Mouse (Mus musculus): ENCODE data around the gene Dcaf11.

Dcaf11 gene

DNA sequence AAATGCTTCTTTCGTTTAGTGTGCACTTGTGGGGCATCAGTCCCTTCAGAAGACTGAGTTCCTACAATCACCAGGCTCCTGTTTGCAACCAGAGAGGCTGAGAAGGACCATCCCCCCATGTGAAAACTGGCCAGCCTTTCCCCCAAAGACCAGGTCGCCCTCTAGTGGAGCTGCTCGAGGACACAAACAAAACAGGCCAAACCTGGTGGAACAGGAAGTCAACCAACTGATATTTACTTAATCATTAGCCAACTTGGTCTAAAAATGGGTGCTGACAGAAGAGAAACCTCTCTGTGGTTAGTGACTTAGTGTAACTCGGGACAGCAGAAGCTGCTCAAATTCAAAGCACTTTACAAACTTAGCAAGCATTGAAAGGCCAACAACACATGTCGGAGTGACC, 2.8 kb upstream of the Dcaf11 start:
- DNase-seq (ENCODE audit: low read depth, low spot score), result peak; percentile 83

DNA sequence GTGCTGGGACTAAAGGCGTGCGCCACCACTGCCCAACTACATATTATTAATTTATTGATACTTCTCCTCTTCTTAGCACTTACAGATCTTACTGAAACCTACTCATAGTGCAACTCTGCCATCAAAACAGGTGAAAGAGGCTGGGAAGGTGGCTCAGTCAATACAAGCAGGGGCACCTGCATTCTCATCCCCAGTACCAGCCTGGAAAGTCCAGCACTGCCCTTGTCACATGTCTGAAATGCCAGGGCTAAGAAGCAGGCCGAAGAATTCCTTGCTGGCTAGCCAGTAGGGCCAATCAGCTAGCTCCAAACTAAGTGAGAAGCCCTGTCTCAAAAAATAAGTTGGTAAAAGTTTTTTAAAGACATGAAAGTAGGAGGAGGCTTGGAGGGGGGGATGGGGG, 2.2 kb upstream of the Dcaf11 start:
- no peak for DNase-seq (ENCODE audit: low read depth, low spot score)

DNA sequence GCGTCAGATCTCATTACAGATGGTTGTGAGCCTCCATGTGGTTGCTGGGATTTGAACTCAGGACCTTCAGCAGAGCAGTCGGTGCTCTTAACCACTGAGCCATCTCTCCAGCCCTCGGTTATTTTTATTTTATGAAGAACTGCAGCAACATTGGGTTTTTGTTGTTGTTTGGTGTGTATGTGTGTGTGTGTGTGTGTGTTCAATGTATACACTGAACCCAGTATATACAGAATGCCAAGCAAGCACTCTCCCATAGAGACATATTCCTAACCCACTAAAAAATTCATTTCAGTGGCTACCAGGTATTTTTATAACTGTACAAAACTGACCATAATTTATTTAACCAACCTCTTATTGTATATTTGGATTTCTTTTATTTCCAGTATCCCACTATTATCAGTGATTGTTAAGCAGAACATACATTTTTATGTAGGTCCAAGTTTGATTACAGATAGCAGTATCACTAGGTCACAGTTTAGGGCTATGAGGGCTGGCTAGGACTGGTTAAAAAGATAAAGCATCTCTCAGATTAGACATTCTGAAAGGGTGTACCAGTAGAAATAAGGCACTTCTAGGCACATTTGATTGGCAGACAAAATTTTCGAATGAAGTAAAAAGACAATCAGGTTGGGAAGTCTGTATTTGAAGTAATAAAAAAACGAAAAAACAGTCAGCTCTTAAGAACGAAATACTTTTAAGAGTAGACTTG, 912 bp upstream of the Dcaf11 start:
- DNase-seq (ENCODE audit: low read depth, low spot score), result no peak

DNA sequence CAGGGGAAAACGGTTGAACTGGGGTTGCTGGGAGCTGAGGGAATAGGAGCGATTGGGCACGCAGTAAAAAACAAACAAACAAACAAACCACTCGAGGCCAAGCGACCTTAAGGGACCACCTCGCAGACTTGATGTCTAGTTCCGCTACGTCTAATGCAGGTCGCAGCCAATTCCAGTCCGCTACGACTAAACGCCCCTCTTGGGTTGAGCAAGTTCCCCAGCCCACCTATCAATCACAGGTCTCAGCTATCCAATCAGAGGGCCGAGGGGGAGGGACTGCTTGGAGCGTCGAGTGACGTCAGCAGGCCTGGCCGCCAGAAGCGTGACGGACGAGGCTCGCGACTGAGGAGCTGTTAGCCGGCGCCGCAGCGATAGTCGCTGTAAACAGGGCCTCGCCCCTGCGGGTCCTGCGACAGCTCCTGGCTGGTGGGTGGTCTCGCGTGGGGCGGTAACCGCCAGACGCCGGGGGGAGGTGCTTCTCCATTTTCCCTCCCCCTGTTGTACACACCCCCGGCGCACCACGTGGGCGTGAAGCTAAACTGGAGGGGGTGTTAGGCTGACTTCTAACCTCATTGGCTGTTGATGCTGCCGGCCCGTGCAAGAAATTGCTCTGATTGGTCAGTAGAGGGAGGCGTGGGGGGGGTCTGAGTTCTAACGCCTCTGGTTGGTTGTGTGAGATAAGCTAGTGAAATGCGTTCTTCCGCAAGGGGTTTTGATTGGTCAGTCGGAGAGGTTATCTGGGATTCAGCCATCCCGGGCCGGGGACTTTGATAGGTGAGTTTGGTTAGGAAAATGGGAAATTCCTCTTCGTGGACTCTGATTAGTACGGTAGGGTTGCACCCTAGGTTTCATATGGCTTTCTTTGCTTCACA, 632 bp downstream of the Dcaf11 start, which contains the start of gene A730061H03Rik:
A730061H03Rik (minus strand) TSS at position 205 of the 872 bp plus-strand sequence.
- DNase-seq (ENCODE audit: low read depth, low spot score), result peak; percentile 99

DNA sequence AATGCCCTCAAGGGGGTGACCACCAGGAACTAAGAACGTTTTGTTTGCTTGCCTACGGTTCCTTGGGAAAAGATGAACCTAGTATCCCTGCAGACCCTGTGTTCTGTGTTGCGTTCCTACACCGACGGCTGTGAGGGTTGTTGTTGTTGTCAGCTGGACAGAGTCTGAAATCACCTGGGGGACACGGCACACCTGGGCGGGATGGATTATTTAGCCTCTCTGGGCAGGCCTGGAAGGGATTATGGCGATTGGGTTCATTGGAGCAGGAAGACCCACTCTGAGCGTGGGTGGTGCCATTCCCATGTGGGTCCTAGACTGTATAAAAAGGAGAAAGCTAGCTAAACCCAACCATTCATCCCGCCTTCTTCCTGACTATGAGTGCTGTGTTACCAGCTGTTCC, 2.1 kb downstream of the Dcaf11 start:
- no peak for DNase-seq (ENCODE audit: low read depth, low spot score)

DNA sequence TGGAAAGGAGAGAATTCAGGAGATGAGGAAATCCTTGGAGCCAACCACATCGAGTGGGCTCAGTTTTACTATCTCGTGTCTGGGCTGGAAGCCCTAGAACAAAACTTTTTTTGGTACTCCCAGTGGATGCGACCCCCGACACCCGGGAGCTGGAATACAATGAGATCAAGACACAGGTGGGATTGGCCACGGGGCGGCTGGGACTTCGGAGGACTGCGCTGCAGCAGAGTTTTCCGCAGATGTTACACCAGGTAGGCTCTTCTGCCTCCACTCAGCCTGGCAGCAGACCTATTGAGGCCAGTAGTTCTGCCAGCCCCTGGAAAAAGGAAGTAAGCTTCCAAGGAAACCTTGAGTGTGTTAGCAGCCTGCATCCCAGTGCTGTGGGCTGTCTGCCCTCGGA, 3.4 kb downstream of the Dcaf11 start:
- no peak for DNase-seq (ENCODE audit: low read depth, low spot score)

DNA sequence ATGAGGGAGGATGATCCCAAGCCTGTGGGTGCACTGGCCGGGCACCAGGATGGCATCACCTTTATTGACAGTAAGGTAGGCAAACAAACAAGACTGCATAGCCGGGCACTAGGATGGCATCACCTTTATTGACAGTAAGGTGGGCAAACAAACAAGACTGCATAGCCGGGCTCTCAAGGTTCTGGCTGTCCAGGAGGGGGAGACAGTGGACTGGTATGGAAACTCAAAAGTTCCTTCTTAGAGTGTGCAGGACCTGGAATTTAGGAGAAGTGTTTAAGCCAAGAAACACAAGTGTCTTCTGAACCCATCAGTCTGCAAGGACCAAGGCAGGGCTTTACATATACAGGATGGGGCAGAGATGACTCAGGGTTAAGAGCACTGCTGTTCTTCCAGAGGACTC, 5.9 kb downstream of the Dcaf11 start:
- DNase-seq (ENCODE audit: low read depth, low spot score), result no peak

DNA sequence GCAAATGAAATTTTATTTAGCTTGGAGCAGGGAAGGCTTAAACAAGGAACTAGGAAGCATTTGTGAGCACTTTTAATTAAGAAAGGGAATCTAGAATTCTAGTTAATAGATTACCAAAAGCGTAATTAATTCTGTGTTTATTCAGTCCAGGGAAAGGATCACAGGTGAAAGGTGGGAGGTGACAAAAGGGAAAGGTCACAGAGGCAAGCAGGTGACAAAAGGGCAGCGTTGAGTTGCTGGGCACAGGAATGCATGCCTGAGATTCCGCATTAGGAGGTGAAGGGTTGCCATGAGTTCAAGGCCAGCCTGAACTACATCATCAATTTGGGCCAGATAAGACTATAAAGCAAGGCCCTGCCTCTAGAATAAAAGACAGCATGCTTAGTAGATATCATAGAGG, 7.7 kb downstream of the Dcaf11 start:
- DNase-seq (ENCODE audit: low read depth, low spot score), result no peak

DNA sequence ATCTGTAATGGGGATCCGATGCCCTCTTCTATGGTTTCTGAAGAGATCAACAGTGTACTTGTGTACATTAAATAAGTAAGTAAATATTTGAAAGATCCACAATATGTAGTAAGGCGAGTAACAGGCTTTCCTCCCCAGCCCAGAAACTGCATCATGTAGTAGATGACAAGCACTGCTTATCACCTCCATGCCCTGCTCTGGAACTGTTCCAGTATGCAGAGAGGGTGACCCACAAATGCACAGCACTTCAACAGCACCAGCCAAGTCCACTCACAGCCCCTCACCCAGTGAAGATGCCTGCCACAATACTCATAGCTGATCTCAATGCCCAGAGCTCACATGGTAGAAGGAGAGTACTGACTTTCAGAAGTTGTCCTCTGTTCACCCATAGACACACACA, 10.8 kb downstream of the Dcaf11 start:
- no peak for DNase-seq (ENCODE audit: low read depth, low spot score)

DNA sequence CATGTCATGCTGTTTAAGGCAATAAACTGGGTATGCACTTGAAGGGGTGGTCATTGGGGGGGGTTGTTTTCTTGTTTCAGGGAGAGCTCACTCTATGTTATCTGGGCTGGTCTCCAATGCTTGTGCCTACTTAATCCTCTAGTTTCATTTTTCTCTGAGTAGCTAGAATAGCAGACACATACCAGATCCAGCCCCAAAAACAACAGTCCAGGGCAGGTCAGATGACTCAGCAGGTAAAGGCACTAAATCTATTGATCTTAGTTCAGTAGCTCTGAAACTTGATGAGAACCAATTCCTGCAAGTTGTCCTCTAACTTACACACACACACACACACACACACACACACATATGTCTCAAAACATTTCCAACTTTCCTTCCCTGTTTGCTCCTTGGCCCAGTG, 12.0 kb downstream of the Dcaf11 start:
- no peak for DNase-seq (ENCODE audit: low read depth, low spot score)

DNA sequence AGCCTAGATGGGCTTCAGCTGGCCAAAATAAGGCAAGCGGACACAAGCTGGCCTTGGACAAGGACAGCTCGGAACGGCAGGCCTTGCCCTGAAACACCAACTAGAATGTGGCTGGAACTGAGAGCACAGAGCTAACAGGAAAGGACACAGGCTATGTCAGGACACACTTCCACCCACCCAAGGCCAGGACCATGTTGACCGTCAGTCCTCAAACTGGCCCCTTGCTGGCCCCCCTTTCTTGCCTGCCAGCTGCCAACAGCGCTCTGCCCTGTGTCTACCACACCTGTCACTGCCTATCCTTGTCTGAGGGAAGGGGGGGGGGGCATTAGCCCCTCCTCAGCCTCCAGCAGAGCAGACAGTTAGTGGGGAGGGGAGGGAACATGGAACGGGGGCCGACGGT, 15.5 kb downstream of the Dcaf11 start, which contains the start of gene Fitm1:
Fitm1 (plus strand) TSS at position 316 of the 400 bp plus-strand sequence.
- no peak for DNase-seq (ENCODE audit: low read depth, low spot score)

DNA sequence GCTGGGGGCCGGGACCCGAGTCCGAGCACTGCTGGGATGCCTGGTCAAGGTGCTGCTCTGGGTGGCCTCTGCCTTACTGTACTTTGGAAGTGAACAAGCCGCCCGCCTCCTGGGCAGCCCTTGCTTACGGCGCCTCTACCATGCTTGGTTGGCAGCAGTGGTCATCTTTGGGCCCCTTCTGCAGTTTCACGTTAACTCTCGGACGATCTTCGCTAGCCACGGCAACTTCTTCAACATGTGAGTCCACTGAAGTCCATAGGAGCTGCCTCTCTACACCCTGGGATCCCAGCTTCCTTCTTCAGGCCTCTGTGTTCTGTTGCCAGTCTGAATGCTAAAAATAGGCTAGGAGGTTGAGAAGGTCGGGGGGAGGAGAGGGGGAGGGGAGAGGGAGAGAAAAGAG, 15.9 kb downstream of the Dcaf11 start:
- DNase-seq (ENCODE audit: low read depth, low spot score), result no peak

DNA sequence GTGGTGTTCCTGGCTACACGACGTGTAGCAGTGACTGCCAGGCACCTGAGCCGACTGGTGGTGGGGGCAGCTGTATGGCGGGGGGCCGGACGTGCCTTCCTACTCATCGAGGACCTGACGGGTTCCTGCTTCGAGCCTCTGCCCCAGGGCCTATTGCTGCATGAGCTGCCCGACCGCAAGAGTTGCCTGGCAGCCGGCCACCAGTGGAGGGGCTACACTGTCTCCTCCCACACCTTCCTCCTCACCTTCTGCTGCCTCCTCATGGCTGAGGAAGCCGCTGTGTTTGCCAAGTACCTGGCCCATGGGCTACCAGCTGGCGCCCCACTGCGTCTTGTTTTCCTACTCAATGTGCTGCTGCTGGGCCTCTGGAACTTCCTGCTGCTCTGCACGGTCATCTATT, 16.6 kb downstream of the Dcaf11 start:
- peak; percentile 34 for DNase-seq (ENCODE audit: low read depth, low spot score)

DNA sequence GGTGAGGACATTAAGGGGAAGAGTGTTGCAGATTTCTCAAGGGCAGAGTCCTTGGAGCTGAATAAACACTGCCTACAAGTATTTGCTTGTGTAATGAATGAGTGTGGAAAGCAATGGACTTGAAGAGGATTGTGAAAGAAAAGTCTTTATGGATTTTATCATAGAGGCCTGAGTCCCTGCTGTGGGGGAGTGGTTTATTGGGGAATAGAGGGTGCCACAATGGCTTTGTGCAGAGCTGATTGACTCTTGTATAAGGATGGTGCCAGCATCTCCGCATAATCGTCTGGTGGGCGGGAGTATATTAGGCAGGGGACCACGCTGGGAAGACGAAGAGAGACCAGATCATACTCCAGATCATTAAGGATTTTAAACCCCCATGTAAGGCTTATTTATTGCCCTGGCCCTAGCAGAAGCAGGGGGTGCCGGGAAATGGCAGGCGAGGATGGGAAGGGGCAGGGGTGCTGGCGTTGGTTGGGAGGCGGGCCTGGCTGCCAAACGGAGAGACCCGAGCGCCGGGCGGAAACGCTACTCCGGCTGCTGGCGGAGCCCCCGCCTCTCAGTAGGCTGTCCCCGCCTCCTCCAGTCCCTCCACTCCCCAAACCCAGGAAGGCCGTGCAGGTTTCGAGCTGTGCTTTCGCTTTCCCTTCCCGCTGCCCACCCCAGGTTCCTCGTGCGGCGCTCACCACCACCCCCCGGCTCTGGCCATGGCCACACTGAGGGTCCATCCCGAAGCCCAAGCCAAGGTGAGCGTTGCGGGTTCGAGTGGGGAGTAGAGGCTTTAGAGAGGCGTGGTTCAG, 18.3 kb downstream of the Dcaf11 start, which contains the start of gene Psme1:
Psme1 (plus strand) TSS at position 253 of the 797 bp plus-strand sequence.
- DNase-seq (ENCODE audit: low read depth, low spot score), result peak; percentile 87

DNA sequence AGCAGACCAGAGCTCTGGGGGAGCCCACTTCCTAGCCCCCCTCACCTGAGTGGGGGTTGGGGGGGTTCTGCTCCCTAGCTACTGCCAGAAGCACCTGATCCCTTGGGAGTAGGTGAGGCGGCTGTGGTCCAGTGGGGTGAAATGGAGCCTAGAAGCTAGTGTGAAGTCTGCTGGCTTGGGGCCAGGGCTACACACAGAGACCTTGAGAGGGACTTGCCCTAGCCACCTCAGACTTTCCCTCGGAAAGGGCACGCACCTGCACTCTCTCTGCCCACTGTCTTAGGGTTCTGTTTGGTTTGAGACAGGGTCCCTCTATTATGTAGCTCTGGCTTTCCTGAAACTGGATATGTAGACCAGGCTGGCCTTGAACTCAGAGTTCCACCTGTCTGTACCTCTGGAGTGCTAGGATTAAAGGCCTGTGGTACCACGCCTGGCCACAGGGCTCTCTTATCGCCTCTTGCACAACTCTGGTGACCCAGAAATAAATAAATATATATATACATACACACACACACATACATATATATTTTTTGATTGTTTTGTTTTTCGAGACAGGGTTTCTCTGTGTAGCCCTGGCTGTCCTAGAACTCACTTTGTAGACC, 19.0 kb downstream of the Dcaf11 start:
- peak; percentile 29 for DNase-seq (ENCODE audit: low read depth, low spot score)

DNA sequence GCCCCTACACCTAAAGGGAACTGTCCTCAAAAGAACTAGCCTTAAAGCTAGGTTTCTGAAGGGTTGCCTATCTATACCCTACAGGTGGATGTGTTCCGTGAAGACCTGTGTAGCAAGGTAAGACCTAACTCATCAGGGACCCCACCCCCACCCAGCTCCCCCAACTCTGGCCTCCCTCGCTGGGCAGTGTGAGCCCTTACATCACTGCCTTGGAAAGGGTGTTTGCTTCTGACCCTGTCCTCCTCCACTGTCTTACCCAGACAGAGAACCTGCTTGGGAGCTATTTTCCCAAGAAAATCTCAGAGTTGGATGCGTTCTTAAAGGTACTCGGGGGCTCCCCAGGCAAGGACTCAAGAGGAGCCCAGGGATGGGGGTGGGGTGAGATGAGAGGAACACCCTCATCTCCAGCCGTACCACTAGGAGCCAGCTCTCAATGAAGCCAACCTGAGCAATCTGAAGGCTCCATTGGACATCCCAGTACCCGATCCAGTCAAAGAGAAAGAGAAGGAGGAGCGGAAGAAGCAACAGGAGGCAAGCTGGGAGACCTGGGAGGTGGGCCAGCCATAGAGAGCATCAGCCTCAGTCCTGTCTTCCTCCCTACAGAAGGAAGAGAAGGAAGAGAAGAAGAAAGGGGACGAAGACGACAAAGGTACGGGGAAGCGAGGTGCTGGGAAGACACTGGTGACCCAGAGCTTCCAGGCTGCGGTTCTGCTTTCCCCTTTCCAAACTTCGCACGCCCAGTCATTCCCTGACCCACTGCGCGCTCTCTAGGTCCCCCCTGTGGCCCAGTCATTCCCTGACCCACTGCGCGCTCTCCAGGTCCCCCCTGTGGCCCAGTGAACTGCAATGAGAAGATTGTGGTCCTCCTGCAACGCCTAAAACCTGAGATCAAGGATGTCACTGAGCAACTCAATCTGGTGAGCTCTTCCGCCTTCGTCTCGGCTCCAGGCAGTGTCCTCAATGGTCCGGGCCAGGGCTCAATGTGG, 20.0 kb downstream of the Dcaf11 start:
- DNase-seq (ENCODE audit: low read depth, low spot score), result peak; percentile 44

DNA sequence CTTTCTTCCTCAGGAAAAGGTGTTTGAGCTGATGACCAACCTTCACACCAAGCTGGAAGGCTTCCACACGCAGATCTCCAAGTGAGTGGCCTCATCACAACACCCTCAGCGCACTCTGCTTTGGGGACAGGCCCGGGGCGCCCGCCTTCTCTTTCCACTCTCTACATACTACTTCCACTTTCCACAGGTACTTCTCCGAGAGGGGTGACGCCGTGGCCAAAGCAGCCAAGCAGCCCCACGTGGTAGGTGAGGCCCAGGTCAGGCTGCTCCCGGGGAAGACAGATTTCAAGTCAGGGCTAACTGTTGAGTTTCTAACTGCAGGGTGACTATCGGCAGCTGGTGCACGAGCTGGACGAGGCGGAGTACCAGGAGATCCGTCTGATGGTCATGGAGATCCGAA, 20.9 kb downstream of the Dcaf11 start:
- DNase-seq (ENCODE audit: low read depth, low spot score), result no peak

DNA sequence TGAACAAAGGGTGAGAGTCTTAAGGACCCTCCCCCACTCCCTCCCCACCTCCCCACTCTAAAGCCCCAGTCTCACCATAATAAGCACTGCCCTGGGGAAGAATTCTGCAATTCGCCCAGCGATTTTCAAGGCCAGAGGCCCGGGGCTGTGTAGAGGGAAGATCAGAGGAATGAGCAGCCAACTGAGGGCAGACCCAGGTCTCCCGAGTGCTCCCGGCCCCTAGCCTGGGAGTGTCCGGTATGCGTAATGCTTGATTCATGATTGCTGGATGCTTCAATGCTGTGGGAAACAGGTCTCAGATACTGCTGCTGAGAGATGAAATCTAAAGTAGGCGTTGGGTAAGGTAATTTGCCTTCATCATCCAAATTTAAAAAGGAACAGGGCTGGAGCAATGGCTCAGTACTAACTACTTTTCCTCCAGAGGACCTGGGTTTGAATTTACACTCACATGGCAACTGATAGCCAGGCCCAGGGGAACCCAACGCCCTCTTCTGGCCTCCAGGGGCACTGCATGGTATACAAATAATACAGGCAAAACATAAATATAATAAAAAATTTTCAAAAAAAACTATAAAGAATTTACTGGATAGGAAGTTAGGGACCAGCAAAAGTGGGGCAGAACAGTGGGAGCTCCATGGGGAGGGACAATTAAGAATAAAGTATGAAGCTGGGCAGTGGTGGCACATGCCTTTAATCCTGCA, 22.3 kb downstream of the Dcaf11 start:
- peak; percentile 71 for DNase-seq (ENCODE audit: low read depth, low spot score)

DNA sequence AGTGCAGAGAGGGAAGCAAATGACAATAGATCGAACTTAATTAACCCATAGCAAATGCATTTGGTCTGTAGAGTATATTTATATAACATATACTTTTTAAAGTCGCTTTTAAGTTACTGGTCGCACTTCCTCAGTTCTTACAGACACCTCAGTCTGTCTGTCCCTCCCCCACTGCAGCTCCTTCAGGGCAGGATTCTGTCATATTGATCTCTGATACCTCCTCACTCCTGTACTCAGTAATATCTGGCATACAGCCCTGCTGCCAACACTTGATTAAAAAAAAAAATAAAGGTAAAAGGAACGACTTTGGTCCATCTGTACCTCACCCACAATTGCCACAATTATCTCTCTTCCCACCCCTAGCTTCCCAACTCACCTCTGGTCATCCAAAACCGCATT, 24.5 kb downstream of the Dcaf11 start:
- DNase-seq (ENCODE audit: low read depth, low spot score), result no peak

Measured in ZHBTc4 (cell line).